Mouse (Mus musculus): Measurements from ENCODE around the gene Zfp598. TPM values are rescaled to one million over a fixed set of nuclear protein-coding genes. Genes with fewer than 3 reads are reported as not detected.

Gene Zfp598
- 20.1 and 21.2 TPM in 2 replicates for polyA plus RNA-seq (2016; fragmentation: Nextera tagmentation; extraction: Ambion mirVana)

DNA sequence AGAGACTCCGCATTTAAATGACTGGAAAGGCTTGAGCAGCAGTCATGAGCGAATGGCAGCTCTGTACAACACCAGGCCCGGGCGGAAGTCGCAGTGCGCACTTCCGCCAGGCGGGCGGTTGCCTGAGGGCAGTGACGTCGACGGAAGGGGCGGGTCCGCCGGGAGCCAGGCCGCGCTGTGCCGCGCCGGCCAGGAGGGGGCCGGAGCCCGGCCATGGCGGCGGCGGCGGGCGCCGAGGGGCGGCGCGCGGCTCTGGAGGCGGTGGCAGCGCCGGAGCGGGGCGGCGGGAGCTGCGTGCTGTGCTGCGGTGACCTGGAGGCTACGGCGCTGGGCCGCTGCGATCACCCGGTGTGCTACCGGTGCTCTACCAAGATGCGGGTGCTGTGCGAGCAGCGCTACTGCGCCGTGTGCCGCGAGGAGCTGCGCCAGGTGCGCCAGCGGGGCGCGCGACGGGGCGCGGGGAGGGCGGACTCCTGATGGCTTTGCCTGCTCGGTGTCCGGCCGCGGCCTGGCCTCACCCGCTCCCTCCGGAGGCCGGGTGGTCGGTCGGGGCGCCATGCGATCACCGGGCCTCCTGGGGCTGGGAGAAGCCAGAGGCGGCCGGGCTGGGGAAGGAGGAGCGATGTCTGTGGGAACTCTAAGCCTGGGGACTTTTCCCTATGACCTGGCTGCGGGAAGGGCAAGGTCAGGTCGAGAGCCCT lies at the start of gene Zfp598:
Zfp598 (plus strand) TSS at position 143 of the 701 bp plus-strand sequence.
- Histone ChIP-seq H3K4me1 (replicated peaks) (peaks cover 47% of the 10 kb centered on the region), H3K4me3 (peak within 1 kb of the TSS; percentile 97), H3K9me3 (replicated peaks) (no peaks in the 10 kb centered on the region), H3K27ac (ENCODE audit: poor library complexity, severe bottlenecking) (peak within 1 kb of the TSS; percentile 84), H3K9ac (peak within 1 kb of the TSS; percentile 98), H3K27me3 (replicated peaks) (no peaks in the 10 kb centered on the region; the same call in 1 of the 2 replicates), H3K4me2 (peak within 1 kb of the TSS; percentile 90), H3K36me3 (no peaks in the 10 kb centered on the region)
- ATAC-seq (ENCODE audit: insufficient number of reproducible peaks, low FRiP score): peak; percentile 98
- under 1% methylated on average over 75 of the region's 80 CpGs for WGBS

DNA sequence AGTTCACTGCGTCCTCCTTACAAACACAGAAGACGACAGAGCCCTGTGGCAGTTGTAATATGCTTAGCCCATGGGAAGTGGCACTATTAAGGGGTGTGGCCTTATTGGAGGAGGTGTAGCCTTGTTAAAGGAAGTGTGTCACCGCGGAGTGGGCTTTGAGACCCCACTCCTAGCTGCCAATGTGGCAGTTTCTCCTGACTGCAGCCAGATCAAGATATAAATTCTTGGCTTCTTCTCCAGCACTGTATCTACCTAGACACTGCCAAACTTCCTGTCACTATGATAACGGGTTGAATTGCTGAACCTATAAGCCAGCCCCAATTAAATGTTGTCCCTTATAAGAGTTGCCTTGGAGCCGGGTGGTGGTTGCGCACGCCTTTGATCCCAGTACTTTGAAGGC lies 44.0 kb upstream of the Zfp598 start:
- Histone ChIP-seq H3K27me3 (replicated peaks) (no peaks in the 10 kb centered on the region), H3K27ac (ENCODE audit: poor library complexity, severe bottlenecking) (no peak overlapping the region), H3K36me3 (peaks cover 98% of the 10 kb centered on the region), H3K4me3 (no peak overlapping the region), H3K4me2 (no peak overlapping the region), H3K9me3 (replicated peaks) (no peaks in the 10 kb centered on the region), H3K9ac (no peak overlapping the region), H3K4me1 (replicated peaks) (no peaks in the 10 kb centered on the region)
- no peak for ATAC-seq (ENCODE audit: insufficient number of reproducible peaks, low FRiP score)
- 89% methylated on average over 8 of the region's 8 CpGs for whole genome bisulfite sequencing

DNA sequence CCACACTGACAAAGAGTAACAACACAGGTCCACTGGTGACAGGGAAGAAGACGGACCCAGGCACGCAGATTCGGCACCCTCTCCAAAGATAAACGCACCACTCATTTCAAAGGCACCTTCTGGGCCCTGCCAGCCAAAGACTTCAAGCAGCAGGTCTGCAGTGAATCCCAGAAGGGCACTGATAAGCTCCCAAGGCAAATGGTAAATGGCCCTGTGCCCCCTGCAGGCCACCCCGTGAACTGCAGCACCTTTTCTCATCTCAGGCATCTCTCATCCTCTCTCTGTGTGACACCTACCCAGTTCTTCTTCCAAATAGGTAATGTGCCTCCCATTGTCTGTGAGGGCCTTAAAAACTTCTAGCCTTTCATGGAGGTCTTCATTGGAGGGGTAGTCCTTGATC lies 40.8 kb upstream of the Zfp598 start:
- Histone ChIP-seq H3K36me3 (peaks cover 70% of the 10 kb centered on the region), H3K4me1 (replicated peaks) (peaks cover 16% of the 10 kb centered on the region), H3K4me3 (no peak overlapping the region), H3K9me3 (replicated peaks) (no peaks in the 10 kb centered on the region), H3K9ac (no peak overlapping the region), H3K27me3 (replicated peaks) (no peaks in the 10 kb centered on the region), H3K27ac (ENCODE audit: poor library complexity, severe bottlenecking) (no peak overlapping the region; the same call in 1 of the 2 replicates), H3K4me2 (no peak overlapping the region)
- ATAC-seq (ENCODE audit: insufficient number of reproducible peaks, low FRiP score): no peak
- 23% methylated on average over 5 of the region's 5 CpGs for WGBS

- no peak overlapping the region for H3K9ac ChIP-seq
- H3K4me1 ChIP-seq (replicated peaks): peaks cover 24% of the 10 kb centered on the region
- peaks cover 55% of the 10 kb centered on the region for H3K36me3 ChIP-seq
- H3K9me3 ChIP-seq (replicated peaks): no peaks in the 10 kb centered on the region
- no peak overlapping the region for H3K4me2 ChIP-seq
- WGBS: 86% methylated on average over 14 of the region's 14 CpGs
- H3K4me3 ChIP-seq: no peak overlapping the region
- H3K27me3 ChIP-seq (replicated peaks): peaks cover 13% of the 10 kb centered on the region
- ATAC-seq (ENCODE audit: insufficient number of reproducible peaks, low FRiP score): no peak
- H3K27ac ChIP-seq (ENCODE audit: poor library complexity, severe bottlenecking): no peak overlapping the region
Measured at GRCm38 (mm10) chr17:24630072-24630471, 39.4 kb upstream of the Zfp598 start.

GRCm38 (mm10) chr17:24632167-24632812 lies 37.2 kb upstream of the Zfp598 start, which contains the start of the genes Tsc2 and Nthl1:
TSS of gene Tsc2 (minus strand) at chr17:24632630.
TSS of gene Nthl1 (plus strand) at chr17:24632680.
- no peaks in the 10 kb centered on the region for H3K9me3 ChIP-seq (replicated peaks)
- peaks cover 22% of the 10 kb centered on the region for H3K27me3 ChIP-seq (replicated peaks)
- peak; percentile 75 for ATAC-seq (ENCODE audit: insufficient number of reproducible peaks, low FRiP score)
- H3K9ac ChIP-seq: peak within 1 kb of the TSS; percentile 85
- peak within 1 kb of the TSS; percentile 85 for H3K4me2 ChIP-seq
- H3K36me3 ChIP-seq: peaks cover 35% of the 10 kb centered on the region
- H3K4me3 ChIP-seq: peak within 1 kb of the TSS; percentile 83
- 1% methylated on average over 51 of the region's 51 CpGs for WGBS
- H3K4me1 ChIP-seq (replicated peaks): peaks cover 38% of the 10 kb centered on the region
- peak within 1 kb of the TSS; percentile 88 for H3K27ac ChIP-seq (ENCODE audit: poor library complexity, severe bottlenecking)

DNA sequence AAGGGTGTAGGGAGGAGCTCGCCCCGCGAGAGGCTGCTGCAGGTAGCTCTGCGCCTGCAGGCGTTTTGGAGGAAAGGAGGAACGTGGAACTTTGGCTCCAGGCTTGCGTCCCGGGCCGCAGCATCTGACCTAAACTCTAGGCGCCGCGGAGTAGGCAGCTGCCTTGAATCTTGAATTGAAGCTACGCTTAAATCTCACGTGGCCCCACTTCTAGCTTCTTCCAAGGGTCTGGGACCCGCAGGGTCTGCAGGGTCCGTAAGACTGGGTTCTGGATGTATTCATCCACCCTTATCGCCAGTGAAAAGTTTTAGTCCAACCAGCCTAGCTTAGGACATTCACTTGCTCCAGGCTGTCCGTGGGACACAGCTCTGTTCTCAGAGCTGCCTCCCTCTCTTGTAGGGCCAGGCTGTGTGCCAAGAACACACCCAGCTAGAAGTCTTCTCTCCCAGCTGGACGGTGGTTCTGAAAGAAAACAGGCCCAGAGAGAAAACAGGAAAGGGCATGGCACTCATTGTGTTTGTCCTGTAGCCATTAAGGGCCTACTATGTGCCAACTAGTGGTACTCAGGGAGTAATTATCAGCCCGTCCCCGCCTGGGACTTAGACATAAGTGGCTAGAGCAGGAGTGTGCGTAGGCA lies 36.6 kb upstream of the Zfp598 start:
- H3K9me3 ChIP-seq (replicated peaks): no peaks in the 10 kb centered on the region
- peak overlapping the region; percentile 85 for H3K4me2 ChIP-seq
- peaks cover 41% of the 10 kb centered on the region for H3K4me1 ChIP-seq (replicated peaks)
- H3K36me3 ChIP-seq: peaks cover 29% of the 10 kb centered on the region
- peak overlapping the region; percentile 83 for H3K4me3 ChIP-seq
- H3K27ac ChIP-seq (ENCODE audit: poor library complexity, severe bottlenecking): peak overlapping the region; percentile 88
- H3K9ac ChIP-seq: peak overlapping the region; percentile 85
- 10% methylated on average over 22 of the region's 22 CpGs for WGBS
- peaks cover 26% of the 10 kb centered on the region for H3K27me3 ChIP-seq (replicated peaks)
- ATAC-seq (ENCODE audit: insufficient number of reproducible peaks, low FRiP score): peak; percentile 66

DNA sequence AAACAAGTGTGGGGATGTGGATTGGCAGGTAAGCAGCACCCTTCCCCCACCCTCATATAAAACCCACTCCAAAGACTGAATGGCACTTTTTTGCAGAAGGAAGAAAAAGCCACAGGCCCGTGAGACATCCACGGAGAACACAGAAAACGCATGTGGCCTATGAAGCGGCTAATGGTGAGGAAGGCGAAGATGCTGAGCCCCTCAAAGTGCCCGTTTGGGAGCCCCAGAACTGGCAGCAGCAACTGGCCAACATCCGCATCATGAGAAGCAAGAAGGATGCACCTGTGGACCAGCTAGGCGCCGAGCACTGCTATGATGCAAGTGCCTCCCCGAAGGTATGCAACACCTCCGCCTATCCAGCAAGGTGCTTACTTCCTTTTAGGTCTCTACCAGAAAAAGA lies 35.7 kb upstream of the Zfp598 start:
- Histone ChIP-seq H3K36me3 (peaks cover 26% of the 10 kb centered on the region), H3K4me3 (no peak overlapping the region), H3K4me1 (replicated peaks) (peaks cover 41% of the 10 kb centered on the region), H3K27me3 (replicated peaks) (peaks cover 35% of the 10 kb centered on the region), H3K4me2 (peak overlapping the region; percentile 85; the same call in 1 of the 2 replicates), H3K9me3 (replicated peaks) (no peaks in the 10 kb centered on the region), H3K9ac (no peak overlapping the region), H3K27ac (ENCODE audit: poor library complexity, severe bottlenecking) (0 out of 2 replicates have a peak overlapping the region, but pooled peaks have one; percentile 88)
- WGBS: 88% methylated on average over 11 of the region's 11 CpGs
- ATAC-seq (ENCODE audit: insufficient number of reproducible peaks, low FRiP score): no peak

GRCm38 (mm10) chr17:24635024-24635423 lies 34.5 kb upstream of the Zfp598 start:
- Histone ChIP-seq H3K27me3 (replicated peaks) (peaks cover 43% of the 10 kb centered on the region), H3K4me3 (no peak overlapping the region), H3K4me1 (replicated peaks) (peaks cover 49% of the 10 kb centered on the region), H3K27ac (ENCODE audit: poor library complexity, severe bottlenecking) (no peak overlapping the region), H3K9me3 (replicated peaks) (no peaks in the 10 kb centered on the region), H3K36me3 (peaks cover 17% of the 10 kb centered on the region), H3K4me2 (no peak overlapping the region), H3K9ac (no peak overlapping the region)
- no peak for ATAC-seq (ENCODE audit: insufficient number of reproducible peaks, low FRiP score)
- WGBS: 61% methylated on average over 4 of the region's 4 CpGs

GRCm38 (mm10) chr17:24635694-24636093 lies 33.8 kb upstream of the Zfp598 start:
- 89% methylated on average over 5 of the region's 5 CpGs for WGBS

DNA sequence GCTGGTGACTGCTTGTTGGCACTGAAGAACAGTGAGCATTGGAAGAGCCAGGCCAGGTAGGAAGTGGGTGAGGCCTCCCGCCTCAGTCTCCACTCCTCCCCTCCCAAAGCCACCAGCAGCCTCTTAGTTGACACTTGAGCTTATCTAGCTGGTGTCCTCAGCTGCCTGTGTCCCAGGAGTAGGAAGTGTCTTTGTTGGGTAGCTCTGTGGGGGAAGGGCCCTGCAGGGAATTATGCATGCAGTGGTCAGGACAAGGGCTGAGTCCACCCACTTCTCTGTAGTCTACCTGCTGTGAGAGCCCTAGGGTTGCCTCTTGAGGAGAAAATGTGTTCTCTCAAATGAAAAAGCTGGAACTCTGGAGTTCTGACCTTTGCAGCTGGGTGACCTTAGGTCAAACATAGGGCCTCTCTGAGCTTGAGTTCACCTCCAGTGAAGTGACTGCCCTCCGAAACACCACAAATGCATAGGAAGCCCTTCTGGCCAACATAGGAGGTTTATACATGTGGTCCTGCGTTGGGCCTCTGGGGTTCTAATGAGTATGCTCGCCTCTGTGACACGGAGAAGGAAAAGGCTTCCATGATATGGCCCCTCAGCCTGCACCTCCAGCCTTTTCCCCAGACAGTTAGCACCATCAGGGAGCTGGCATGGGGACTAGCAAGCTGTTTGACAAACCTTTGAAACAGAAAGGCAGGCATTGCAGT lies 32.6 kb upstream of the Zfp598 start:
- peaks cover 58% of the 10 kb centered on the region for H3K27me3 ChIP-seq (replicated peaks)
- no peak overlapping the region for H3K9ac ChIP-seq
- peaks cover 24% of the 10 kb centered on the region for H3K36me3 ChIP-seq
- no peaks in the 10 kb centered on the region for H3K9me3 ChIP-seq (replicated peaks)
- H3K4me2 ChIP-seq: no peak overlapping the region
- 52% methylated on average over 5 of the region's 5 CpGs for WGBS
- H3K4me1 ChIP-seq (replicated peaks): peaks cover 47% of the 10 kb centered on the region
- 0 out of 2 replicates have a peak overlapping the region, but pooled peaks have one; percentile 6 for H3K27ac ChIP-seq (ENCODE audit: poor library complexity, severe bottlenecking)
- no peak overlapping the region for H3K4me3 ChIP-seq
- no peak for ATAC-seq (ENCODE audit: insufficient number of reproducible peaks, low FRiP score)

More at GRCm38 (mm10) chr17:24635694-24636093, 33.8 kb upstream of the Zfp598 start:
- Histone ChIP-seq H3K4me1 (replicated peaks) (peaks cover 53% of the 10 kb centered on the region), H3K9ac (no peak overlapping the region), H3K27me3 (replicated peaks) (peaks cover 50% of the 10 kb centered on the region), H3K4me2 (no peak overlapping the region), H3K36me3 (peaks cover 17% of the 10 kb centered on the region), H3K9me3 (replicated peaks) (no peaks in the 10 kb centered on the region), H3K27ac (ENCODE audit: poor library complexity, severe bottlenecking) (no peak overlapping the region), H3K4me3 (no peak overlapping the region)
- no peak for ATAC-seq (ENCODE audit: insufficient number of reproducible peaks, low FRiP score)
